Mouse (Mus musculus) mouse trophoblast stem cell (cell line): ENCODE data around the gene Ppp1r16b.

Experiments
- in situ Hi-C, 2 experiments: fragments of 300-500 bp; cut with MseI, MboI; formaldehyde crosslinking; loops; 2 replicates in 1 of 2; 3 replicates in 1 of 2; pipeline ENCODE4 v1.15.1; 2025

The Ppp1r16b gene

DNA sequence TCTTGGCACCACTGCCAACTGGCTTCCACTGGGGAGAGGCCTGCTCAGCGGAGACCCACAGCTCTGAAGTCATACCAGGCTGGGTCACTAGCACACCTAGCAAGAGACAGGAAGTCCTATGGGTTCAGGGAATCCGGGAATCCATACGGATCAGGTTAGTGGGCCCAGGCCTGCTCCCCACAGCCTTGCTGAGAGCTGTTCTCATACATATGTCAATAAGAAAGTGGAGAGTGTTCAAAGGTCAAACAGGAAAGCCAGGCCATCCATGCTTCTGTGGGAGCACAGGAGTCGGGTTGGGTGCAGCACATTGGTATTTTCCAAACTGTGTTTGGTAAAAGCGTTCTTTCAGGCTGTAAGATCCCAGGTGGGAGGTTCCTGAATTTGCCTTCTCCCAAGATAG is 97.1 kb downstream of the Ppp1r16b start:
- in situ Hi-C loops: no loop called here

DNA sequence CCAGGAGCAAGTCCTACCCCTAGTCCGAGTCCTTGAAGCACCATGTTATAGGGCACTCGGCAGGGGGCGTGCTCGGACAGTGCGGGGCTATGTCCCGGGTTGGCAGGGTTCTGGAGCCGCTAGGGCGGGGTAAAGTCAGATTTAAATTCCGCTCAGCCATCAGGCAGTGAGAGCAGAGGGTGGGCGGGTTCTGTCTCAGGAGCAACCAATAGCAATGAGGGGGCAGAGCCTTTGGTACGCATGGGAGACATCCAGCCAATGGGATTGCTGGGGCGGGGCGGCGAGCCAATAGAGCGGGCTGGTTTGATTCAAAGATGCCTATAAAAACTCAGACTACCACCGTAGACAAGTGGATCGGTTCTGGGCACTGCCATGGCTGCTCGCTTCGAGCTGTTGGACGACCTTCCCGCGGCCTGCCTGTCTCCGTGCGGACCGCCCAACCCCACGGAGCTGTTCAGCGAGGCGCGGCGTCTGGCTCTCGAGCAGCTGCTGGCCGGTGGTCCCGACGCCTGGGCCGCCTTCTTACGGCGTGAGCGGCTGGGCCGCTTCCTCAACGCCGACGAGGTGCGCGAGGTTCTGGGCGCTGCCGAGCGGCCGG is 102.6 kb downstream of the Ppp1r16b start, which contains the start of gene Fam83d:
TSS of gene Fam83d (plus strand) at position 352 of the 598 bp plus-strand sequence.
- in situ Hi-C loops: no loop called here

DNA sequence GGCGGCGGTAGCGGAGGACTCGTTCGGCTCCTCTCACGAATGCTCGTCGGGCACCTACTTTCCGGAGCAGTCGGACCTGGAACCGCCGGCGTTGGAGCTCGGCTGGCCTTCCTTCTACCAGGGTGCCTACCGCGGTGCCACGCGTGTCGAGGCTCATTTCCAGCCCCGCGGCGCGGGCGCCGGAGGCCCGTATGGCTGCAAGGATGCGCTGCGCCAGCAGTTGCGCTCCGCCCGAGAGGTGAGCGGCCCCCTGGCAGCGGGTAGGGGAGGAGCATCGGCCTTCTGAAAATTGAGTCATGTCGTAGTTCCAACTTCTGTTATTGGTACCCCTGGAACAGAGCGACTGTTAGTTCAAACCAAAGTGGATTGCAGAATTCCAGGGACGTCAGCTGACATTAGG is 103.2 kb downstream of the Ppp1r16b start:
- in situ Hi-C loops: no loop called here

DNA sequence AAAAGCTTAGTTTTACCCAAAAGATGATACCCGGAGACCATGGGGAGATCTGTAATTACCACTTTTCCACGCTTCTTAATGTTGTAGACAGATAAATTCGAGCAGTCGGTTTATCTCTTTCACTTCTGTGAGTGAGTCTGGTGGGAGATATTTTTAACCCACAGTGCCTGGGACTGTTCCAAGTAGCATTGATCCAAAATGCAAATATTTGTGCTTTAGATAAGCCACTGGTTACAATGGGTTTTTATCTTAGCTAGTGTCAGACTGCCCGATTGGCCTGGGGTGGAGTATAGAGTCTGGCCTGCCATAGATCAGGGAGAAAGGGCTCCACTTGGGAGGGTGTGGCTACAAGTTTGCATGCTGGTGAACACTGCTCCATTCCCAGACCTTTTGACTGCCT is 103.6 kb downstream of the Ppp1r16b start:
- in situ Hi-C loops: no loop called here

DNA sequence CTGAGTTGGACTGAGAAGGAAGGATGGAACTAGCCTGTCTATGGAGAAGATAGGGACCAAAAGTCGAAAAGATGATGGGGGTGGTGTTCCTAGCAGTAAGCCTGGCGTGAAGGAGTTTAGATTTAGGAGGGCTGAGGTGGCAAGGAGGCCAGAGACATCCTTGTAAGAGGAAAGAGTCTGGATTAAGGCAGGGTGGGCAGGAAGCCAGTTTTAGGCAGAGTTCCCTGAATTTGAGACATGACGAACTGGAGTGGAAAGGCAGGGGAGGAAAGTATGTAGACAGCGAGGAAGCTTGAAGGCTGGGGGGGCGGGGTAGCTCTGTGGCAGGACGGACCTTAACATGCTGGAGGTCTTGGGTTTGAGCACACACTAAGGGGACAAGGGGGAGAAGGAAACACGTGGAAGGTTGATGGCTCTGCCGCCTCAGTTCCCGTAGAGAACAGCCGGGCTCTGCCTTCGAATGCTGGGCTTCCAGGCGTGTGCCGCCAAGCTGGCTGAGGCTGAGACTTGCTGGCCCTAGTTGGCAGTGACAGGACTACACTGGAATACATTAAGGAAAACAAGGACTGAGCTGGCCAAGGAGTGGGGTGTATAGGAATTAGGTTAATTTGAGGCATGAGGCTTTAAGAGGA is 105.0 kb downstream of the Ppp1r16b start:
- in situ Hi-C loops: no loop called here

DNA sequence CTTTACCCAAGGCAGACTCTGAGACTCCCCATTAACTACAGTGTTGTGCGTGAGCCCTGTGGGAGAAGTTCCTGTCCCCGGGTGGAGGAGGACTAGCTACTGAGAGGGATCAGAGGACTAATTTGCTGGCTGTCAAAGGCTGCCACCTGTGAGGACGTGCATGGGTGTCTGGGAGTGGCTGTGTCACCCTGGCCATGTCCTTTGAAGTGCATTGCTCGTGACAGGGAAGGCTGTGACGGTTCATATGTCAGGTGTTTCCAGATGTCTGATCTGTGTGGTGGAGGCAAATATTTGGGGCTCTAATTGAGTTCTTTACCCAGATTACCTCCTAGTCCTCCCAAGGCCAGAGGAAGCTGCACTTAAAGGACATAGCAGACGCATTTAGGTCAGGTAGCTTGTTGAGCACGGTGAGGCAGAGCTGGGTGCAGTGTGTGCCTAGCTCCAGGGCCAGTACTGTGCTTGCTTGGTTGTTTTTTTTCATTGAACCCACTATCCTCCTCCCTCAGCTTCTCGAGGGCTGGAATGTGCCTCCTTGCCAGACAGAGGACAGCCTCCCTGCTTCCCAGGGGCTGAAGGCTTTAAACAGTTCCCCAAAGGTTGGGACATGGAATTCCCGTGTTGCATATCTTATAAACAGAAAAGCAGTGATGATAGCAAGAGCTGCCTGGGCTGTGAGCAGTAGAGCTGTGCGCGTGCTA is 106.0 kb downstream of the Ppp1r16b start:
- in situ Hi-C loops: no loop called here

DNA sequence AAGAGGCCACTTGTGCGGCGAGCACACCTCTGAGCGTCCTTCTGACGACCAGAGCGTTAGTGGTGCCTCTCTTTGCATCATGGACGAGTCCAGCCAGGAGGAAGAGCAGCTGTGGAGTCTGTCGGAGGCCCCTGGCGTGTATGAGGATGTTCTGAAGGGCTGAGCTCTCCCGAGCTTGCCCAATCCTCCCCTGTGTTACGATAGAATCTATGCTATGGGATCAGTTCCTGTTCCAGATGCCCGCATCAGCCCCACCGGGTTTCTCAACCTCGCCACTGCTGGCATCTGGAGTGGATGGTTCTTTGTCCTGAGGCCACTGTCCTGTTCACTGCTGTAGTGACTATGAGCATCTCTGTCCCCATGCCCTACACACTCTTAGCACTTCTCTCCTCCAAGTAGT is 107.6 kb downstream of the Ppp1r16b start:
- in situ Hi-C loops: no loop called here

DNA sequence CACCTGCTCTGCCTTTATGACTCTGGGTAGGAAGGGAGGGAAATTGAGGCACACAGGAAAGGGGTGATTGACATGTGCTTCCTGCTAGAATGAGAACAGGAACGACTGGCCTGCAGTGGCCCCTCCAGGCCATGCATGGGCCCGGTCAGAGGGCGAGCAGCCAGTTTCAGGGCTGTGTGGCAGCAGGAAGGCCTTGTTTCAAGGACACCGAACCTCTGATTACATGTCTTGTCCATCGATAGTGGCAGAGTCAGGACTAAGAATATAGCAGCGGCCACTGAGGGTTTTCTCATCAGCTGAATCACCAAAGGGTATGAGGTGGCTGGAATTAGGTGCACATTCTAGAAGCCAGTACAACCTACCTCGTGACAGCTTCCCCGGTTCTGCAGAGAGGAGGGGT is 109.7 kb downstream of the Ppp1r16b start:
- in situ Hi-C loops: no loop called here

DNA sequence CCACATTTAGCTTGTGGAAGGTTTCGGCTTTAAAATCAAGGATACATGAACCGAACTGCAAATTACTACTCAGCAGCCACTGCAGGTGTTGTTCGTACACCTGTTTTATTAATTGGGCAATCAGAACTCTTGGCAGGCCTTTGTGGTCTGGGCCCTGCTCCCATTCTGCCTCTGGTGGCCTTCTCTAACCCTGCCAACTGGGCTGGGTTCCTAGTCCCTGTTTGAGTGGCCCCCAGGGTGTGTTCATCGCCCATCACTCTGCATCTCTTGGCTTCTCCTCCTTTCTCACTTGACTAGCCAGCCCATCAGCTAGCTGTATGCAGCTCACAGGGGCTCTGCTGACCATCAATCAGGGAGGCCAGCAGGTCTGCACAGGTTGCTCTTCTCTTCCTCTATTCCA is 111.5 kb downstream of the Ppp1r16b start:
- in situ Hi-C loops: no loop called here

DNA sequence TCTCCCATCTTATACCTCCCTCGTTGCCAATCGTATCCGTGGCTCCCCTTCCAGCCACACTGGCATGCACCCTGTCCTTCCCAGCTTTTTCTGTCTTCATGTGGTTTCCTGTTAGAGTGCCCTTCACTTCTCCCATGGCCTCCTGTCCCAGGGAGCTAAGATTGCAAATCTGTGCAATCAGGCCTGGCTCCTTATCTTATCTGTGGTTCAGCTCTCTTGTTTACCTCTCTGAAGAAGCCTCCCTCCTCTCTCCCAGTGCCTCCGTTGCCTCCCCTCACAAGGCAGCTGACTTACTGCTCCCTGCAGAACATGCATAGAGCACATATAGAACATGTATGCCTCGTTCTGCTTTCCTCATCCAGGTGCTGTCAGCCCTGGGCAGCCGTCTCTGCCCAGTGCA is 112.3 kb downstream of the Ppp1r16b start:
- in situ Hi-C loops: no loop called here

DNA sequence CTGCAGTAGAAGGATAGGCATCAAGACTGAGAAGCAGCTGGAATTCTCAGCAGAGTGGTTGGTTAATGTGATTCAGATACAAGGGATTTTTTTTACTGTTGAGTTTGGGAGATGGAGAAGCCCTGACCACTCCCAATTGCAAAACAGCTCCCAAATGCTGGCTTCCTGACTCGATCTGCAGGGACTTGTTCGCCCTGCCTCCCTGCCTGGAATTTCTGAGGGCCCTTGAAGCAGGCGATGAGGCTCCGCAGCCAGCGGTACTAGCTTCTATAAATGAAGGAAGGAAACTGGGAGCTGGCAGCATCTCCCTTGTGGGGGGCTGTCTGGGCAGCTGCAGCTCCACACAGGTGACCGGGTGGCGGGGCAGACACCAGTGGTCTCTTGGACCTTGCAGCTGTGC is 113.2 kb downstream of the Ppp1r16b start:
- in situ Hi-C loops: no loop called here

DNA sequence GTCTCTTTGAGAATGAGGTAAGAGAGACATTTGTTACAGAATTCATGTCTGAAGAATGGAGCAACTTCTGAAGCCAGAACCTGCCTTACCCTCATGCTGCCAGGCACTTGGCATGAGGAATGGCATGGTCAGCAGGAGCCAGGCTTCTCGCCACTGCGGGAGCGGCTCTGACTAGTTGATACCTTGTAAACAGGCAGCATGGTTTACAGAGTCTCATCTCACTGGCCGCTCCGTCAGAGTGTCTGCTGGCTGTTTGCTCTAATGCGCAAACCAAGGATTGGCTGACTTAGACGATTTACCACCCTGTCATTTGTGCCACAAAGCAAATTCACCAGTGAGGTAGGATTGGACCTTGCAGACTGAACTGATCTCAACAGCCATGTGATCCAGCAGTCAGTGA is 115.9 kb downstream of the Ppp1r16b start:
- in situ Hi-C loops: no loop called here

DNA sequence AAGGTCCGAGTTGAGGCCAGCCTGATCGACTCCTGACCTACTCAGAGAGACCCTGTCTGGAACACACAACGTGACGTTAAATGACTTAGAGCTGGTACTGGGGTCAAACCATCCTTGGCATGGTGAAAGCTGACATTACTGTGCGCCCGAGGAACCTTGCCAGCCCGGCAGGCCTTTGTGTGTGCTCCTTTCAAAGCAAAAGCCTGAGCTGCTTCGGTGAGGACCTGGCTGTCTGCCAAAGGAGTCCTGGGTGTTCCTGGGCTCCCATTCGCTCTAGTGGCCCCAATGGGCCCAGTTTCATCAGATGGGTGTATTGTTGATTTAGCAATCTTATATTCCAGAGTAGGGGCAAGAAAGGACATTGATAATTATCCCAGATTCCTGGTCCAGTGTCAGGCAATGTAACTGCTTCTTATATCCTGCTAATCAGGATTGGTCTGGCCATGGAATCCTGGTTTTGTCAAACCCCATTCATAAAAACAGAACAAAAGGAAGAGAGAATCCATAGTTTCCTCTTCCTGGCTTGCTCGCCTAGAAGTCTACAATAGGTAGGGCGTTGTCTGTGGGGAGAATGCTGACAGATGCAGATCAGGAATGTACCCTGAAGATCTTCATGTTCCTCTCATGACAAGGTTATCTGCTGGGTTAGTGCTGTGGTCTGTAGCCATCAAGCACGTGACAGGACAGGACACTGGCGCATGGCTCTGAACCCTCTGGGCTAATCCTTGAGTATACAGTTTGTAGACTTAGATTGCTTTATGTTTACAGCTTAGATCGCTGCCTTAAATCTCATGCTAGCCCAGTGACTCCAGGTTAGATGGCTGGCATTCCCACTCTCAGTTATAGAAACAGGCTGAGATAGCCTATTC is 122.0 kb downstream of the Ppp1r16b start:
- in situ Hi-C loops: no loop called here

DNA sequence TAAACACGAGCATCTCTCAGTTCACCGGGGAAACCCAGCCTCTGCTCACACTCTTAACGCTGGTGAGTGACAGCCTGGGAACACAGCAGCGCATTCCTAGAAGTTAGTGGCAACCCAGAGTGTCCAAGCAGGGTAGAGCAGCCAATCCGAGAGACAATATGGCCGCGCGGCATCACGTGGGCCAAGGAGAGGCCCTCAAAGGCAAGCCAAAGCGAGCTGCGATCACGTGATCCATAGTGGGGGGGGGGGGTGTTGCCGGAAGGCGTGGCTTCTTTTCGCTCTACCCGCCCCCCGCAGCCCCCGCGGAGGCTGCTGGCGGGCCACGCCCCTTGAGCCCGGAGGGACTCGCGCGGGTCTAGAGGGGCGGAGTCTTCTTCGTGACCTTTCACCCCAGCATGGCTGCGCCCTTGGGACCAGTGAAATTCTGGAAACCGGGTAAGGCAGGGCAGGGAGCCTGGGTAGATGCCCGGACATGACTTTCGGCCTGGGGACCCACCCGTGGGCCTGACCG is 129.4 kb downstream of the Ppp1r16b start, which contains the start of gene Dhx35:
TSS of gene Dhx35 (plus strand) at position 314 of the 511 bp plus-strand sequence.
- in situ Hi-C loops: no loop called here

DNA sequence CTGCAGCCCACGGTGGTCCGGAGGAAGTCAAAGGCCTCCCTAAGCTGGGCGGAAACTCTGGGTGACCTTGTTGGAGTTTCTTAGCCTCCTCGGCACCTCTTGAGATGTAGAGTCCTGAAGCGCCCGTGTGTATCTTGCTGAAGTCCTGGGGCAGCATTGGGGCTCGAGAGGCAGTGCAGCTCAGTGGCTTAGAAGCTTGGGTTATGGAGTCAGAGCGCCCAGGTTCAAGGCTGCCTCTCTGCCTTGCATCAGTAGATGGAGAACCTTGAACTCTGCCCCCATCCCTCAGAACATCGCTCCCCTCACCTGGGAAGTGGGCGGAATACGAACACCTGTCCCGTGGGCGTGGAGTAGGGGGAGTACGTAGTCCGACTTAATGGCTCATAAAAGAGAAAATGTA is 129.8 kb downstream of the Ppp1r16b start:
- in situ Hi-C loops: no loop called here

DNA sequence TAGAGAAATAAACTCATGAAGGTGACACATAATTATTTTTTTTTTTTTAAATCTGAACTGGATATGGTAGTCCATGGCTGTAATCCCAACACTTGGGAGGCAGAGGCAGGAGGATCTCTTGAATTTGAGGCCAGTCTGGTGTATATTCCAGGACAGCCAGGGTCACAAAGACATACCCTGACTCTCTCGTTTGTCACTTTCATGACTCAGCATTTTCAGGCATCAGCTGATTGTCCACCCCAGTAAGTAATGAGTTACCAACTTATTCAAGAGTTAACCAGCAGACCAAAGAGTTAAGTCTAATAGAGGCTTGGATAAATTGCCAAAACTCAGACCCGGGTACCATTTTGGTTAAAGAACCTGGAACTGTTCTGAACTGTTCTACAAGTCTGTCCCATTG is 130.7 kb downstream of the Ppp1r16b start:
- in situ Hi-C loops: no loop called here

DNA sequence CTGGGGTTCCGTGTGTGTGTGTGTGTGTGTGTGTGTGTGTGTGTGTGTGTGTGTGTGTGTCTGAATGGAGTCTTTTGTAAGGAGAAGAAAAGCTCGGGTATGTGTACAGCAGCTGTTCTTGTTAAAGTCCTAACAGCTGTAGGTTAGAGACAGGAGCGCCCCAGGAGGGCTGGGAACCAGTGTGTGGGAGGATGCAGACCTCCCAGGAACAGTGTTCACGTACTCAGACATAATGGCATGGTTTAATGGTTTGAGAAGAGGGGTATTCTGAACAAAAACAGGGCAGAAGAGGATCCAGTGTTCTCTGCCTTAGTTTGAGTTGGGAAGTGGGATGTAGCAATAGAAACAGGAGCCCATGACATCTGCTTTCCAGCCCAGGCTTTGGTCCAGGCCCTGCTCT is 134.1 kb downstream of the Ppp1r16b start:
- in situ Hi-C loops: no loop called here

DNA sequence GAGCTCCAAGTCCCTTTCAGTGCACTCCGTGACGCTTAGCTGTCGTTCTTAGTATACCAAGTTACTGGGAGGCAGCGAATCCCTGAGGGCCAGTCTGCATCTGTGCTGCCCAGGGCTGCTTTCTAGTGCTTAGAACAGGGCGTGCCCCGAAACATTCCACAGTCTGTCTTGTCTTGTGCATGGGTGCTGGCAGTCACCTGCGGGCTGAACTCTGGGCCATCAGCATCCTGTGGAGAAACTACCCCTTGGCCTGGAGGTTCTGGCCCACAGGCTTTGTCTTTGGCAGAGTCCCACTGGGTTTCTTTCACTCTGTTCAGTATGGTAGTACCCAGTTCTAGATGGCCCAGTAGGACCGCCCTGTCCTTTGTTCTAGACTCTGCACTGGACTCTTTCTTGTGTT is 135.6 kb downstream of the Ppp1r16b start:
- in situ Hi-C loops: no loop called here

DNA sequence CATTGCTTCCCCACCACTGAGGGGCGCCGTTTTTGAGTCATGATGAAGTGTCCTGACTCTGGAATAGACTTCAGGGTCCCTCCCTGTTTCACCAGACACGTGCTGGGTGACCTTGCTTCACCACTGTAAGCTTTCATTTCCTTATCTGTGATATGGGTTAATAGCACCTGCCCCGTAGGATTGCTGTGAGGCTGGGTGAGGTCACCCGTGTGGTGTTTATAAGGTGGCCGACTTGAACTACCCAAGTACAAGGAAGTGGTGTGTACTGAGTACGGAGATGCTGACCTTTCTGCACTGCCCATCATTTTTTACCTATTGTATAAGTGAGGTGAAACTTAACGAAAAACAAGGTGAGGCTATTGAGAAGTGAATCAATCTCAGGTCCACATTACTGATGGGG is 138.4 kb downstream of the Ppp1r16b start:
- in situ Hi-C loops: no loop called here

DNA sequence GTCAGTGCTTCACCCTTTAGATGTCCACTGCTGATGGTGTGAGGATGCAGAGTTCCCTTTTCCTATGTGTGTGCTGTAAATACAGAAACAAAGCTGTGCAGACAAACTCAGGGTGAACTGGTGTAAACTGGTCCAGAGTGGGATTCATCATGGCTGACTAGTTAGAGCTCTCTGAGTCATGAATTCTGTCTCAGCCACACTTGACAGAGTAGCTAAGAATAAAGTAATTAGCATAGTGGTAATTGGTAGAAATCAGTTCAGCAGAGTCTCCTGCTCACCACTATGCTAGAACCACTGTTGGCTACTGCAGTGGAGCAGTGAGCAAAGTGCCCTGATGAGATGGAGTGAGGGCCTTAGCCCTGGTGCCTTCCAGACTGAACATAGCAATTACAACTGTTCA is 150.5 kb downstream of the Ppp1r16b start:
- in situ Hi-C loops: no loop called here
